Mouse (Mus musculus): ENCODE data around the gene Pxt1. TPM values are rescaled to one million over a fixed set of nuclear protein-coding genes. Genes with fewer than 3 reads are reported as not detected.

Pxt1 gene
- polyA plus RNA-seq, 1 experiment from 2014 or later, result not detected

GRCm38 (mm10) chr17:28984724-28985420, 41.2 kb upstream of the Pxt1 start:
- Histone ChIP-seq H3K9ac (ENCODE audit: low read length) (no peak overlapping the region), H3K4me3 (ENCODE audit: low read depth, low read length) (no peak overlapping the region), H3K4me1 (ENCODE audit: control insufficient read depth, insufficient read depth, low read length) (no peaks in the 10 kb centered on the region), H3K27ac (ENCODE audit: low read depth, low read length) (no peak overlapping the region), H3K9me3 (ENCODE audit: control insufficient read depth, low read length) (no peaks in the 10 kb centered on the region), H3K36me3 (ENCODE audit: control insufficient read depth, insufficient read depth, low read length) (peaks cover 24% of the 10 kb centered on the region), H3K27me3 (ENCODE audit: control insufficient read depth, insufficient read depth, low read length) (no peaks in the 10 kb centered on the region), H3K4me2 (ENCODE audit: low read depth) (no peak overlapping the region)
- ATAC-seq (ENCODE audit: insufficient read depth, low FRiP score, low TSS enrichment) (no peak), DNase-seq (ENCODE audit: low spot score) (no peak)
- 76% methylated on average over 1 of the region's 1 CpGs for WGBS

- no peak overlapping the region for H3K27ac ChIP-seq (ENCODE audit: low read depth, low read length)
- no peak for DNase-seq (ENCODE audit: low spot score)
- no peak overlapping the region for H3K4me2 ChIP-seq (ENCODE audit: low read depth)
- H3K4me3 ChIP-seq (ENCODE audit: low read depth, low read length), result no peak overlapping the region
- ATAC-seq (ENCODE audit: insufficient read depth, low FRiP score, low TSS enrichment), result no peak
- no peaks in the 10 kb centered on the region for H3K4me1 ChIP-seq (ENCODE audit: control insufficient read depth, insufficient read depth, low read length)
- no peak overlapping the region for H3K9ac ChIP-seq (ENCODE audit: low read length)
- no peaks in the 10 kb centered on the region for H3K27me3 ChIP-seq (ENCODE audit: control insufficient read depth, insufficient read depth, low read length)
- H3K9me3 ChIP-seq (ENCODE audit: control insufficient read depth, low read length), result no peaks in the 10 kb centered on the region
- peaks cover 26% of the 10 kb centered on the region for H3K36me3 ChIP-seq (ENCODE audit: control insufficient read depth, insufficient read depth, low read length)
- WGBS, result 52% methylated on average over 4 of the region's 4 CpGs
These were observed 39.0 kb upstream of the Pxt1 start for GRCm38 (mm10) chr17:28982591-28982990.

- ATAC-seq (ENCODE audit: insufficient read depth, low FRiP score, low TSS enrichment), result no peak
- 80% methylated on average over 4 of the region's 4 CpGs for WGBS
These were observed 37.4 kb upstream of the Pxt1 start for GRCm38 (mm10) chr17:28981081-28981480.

GRCm38 (mm10) chr17:28979091-28979490, 35.5 kb upstream of the Pxt1 start:
- 91% methylated on average over 4 of the region's 4 CpGs for WGBS
- Histone ChIP-seq H3K4me3 (ENCODE audit: low read depth, low read length) (no peak overlapping the region), H3K4me1 (ENCODE audit: control insufficient read depth, insufficient read depth, low read length) (no peaks in the 10 kb centered on the region), H3K36me3 (ENCODE audit: control insufficient read depth, insufficient read depth, low read length) (peaks cover 31% of the 10 kb centered on the region), H3K4me2 (ENCODE audit: low read depth) (no peak overlapping the region), H3K9ac (ENCODE audit: low read length) (no peak overlapping the region), H3K27ac (ENCODE audit: low read depth, low read length) (no peak overlapping the region), H3K9me3 (ENCODE audit: control insufficient read depth, low read length) (no peaks in the 10 kb centered on the region), H3K27me3 (ENCODE audit: control insufficient read depth, insufficient read depth, low read length) (no peaks in the 10 kb centered on the region)
- DNase-seq (ENCODE audit: low spot score), result no peak
- no peak for ATAC-seq (ENCODE audit: insufficient read depth, low FRiP score, low TSS enrichment)

More at GRCm38 (mm10) chr17:28981081-28981480, 37.4 kb upstream of the Pxt1 start:
- no peak overlapping the region for H3K27ac ChIP-seq (ENCODE audit: low read depth, low read length)
- no peak for DNase-seq (ENCODE audit: low spot score)
- no peaks in the 10 kb centered on the region for H3K4me1 ChIP-seq (ENCODE audit: control insufficient read depth, insufficient read depth, low read length)
- no peak overlapping the region for H3K4me3 ChIP-seq (ENCODE audit: low read depth, low read length)
- H3K4me2 ChIP-seq (ENCODE audit: low read depth), result no peak overlapping the region
- H3K36me3 ChIP-seq (ENCODE audit: control insufficient read depth, insufficient read depth, low read length), result peaks cover 24% of the 10 kb centered on the region
- no peak overlapping the region for H3K9ac ChIP-seq (ENCODE audit: low read length)
- no peaks in the 10 kb centered on the region for H3K27me3 ChIP-seq (ENCODE audit: control insufficient read depth, insufficient read depth, low read length)
- no peaks in the 10 kb centered on the region for H3K9me3 ChIP-seq (ENCODE audit: control insufficient read depth, low read length)

- H3K27ac ChIP-seq (ENCODE audit: low read depth, low read length), result no peak overlapping the region
These were observed 26.5 kb upstream of the Pxt1 start for GRCm38 (mm10) chr17:28970122-28970521.

GRCm38 (mm10) chr17:28967021-28967610, 23.5 kb upstream of the Pxt1 start:
- H3K27me3 ChIP-seq (ENCODE audit: control insufficient read depth, insufficient read depth, low read length), result no peaks in the 10 kb centered on the region
- no peak overlapping the region for H3K4me3 ChIP-seq (ENCODE audit: low read depth, low read length)
- H3K9ac ChIP-seq (ENCODE audit: low read length), result no peak overlapping the region
- WGBS, result 81% methylated on average over 11 of the region's 11 CpGs
- no peak overlapping the region for H3K27ac ChIP-seq (ENCODE audit: low read depth, low read length)
- DNase-seq (ENCODE audit: low spot score), result no peak
- H3K9me3 ChIP-seq (ENCODE audit: control insufficient read depth, low read length), result no peaks in the 10 kb centered on the region
- no peak for ATAC-seq (ENCODE audit: insufficient read depth, low FRiP score, low TSS enrichment)
- H3K36me3 ChIP-seq (ENCODE audit: control insufficient read depth, insufficient read depth, low read length), result peaks cover 25% of the 10 kb centered on the region
- no peak overlapping the region for H3K4me2 ChIP-seq (ENCODE audit: low read depth)
- H3K4me1 ChIP-seq (ENCODE audit: control insufficient read depth, insufficient read depth, low read length), result no peaks in the 10 kb centered on the region

More at GRCm38 (mm10) chr17:28970122-28970521, 26.5 kb upstream of the Pxt1 start:
- Histone ChIP-seq H3K4me3 (ENCODE audit: low read depth, low read length) (no peak overlapping the region), H3K27me3 (ENCODE audit: control insufficient read depth, insufficient read depth, low read length) (no peaks in the 10 kb centered on the region), H3K9ac (ENCODE audit: low read length) (no peak overlapping the region), H3K4me1 (ENCODE audit: control insufficient read depth, insufficient read depth, low read length) (no peaks in the 10 kb centered on the region), H3K9me3 (ENCODE audit: control insufficient read depth, low read length) (no peaks in the 10 kb centered on the region), H3K4me2 (ENCODE audit: low read depth) (no peak overlapping the region), H3K36me3 (ENCODE audit: control insufficient read depth, insufficient read depth, low read length) (peaks cover 34% of the 10 kb centered on the region)
- DNase-seq (ENCODE audit: low spot score), result no peak
- ATAC-seq (ENCODE audit: insufficient read depth, low FRiP score, low TSS enrichment), result no peak

- no peaks in the 10 kb centered on the region for H3K9me3 ChIP-seq (ENCODE audit: control insufficient read depth, low read length)
- H3K4me1 ChIP-seq (ENCODE audit: control insufficient read depth, insufficient read depth, low read length), result no peaks in the 10 kb centered on the region
- H3K9ac ChIP-seq (ENCODE audit: low read length), result no peak overlapping the region
- ATAC-seq (ENCODE audit: insufficient read depth, low FRiP score, low TSS enrichment) (no peak), DNase-seq (ENCODE audit: low spot score) (no peak)
- H3K27ac ChIP-seq (ENCODE audit: low read depth, low read length), result no peak overlapping the region
- H3K36me3 ChIP-seq (ENCODE audit: control insufficient read depth, insufficient read depth, low read length), result peaks cover 19% of the 10 kb centered on the region
- no peak overlapping the region for H3K4me2 ChIP-seq (ENCODE audit: low read depth)
- no peaks in the 10 kb centered on the region for H3K27me3 ChIP-seq (ENCODE audit: control insufficient read depth, insufficient read depth, low read length)
- no peak overlapping the region for H3K4me3 ChIP-seq (ENCODE audit: low read depth, low read length)
- WGBS, result 87% methylated on average over 10 of the region's 10 CpGs
These were observed 18.0 kb upstream of the Pxt1 start for GRCm38 (mm10) chr17:28961596-28961995.

GRCm38 (mm10) chr17:28960597-28960996, 17.0 kb upstream of the Pxt1 start:
- H3K27ac ChIP-seq (ENCODE audit: low read depth, low read length), result no peak overlapping the region
- no peak for DNase-seq (ENCODE audit: low spot score)
- H3K9ac ChIP-seq (ENCODE audit: low read length), result no peak overlapping the region
- H3K4me3 ChIP-seq (ENCODE audit: low read depth, low read length), result no peak overlapping the region
- H3K4me2 ChIP-seq (ENCODE audit: low read depth), result no peak overlapping the region
- WGBS, result 87% methylated on average over 10 of the region's 10 CpGs
- no peaks in the 10 kb centered on the region for H3K27me3 ChIP-seq (ENCODE audit: control insufficient read depth, insufficient read depth, low read length)
- no peaks in the 10 kb centered on the region for H3K9me3 ChIP-seq (ENCODE audit: control insufficient read depth, low read length)
- H3K4me1 ChIP-seq (ENCODE audit: control insufficient read depth, insufficient read depth, low read length), result no peaks in the 10 kb centered on the region
- no peak for ATAC-seq (ENCODE audit: insufficient read depth, low FRiP score, low TSS enrichment)
- peaks cover 15% of the 10 kb centered on the region for H3K36me3 ChIP-seq (ENCODE audit: control insufficient read depth, insufficient read depth, low read length)

GRCm38 (mm10) chr17:28954416-28954815, 10.8 kb upstream of the Pxt1 start:
- H3K9ac ChIP-seq (ENCODE audit: low read length), result no peak overlapping the region
- H3K4me3 ChIP-seq (ENCODE audit: low read depth, low read length), result no peak overlapping the region
- no peak for ATAC-seq (ENCODE audit: insufficient read depth, low FRiP score, low TSS enrichment)

More at GRCm38 (mm10) chr17:28954416-28954815, 10.8 kb upstream of the Pxt1 start:
- WGBS, result 94% methylated on average over 9 of the region's 9 CpGs
- Histone ChIP-seq H3K4me2 (ENCODE audit: low read depth) (no peak overlapping the region), H3K27ac (ENCODE audit: low read depth, low read length) (no peak overlapping the region), H3K27me3 (ENCODE audit: control insufficient read depth, insufficient read depth, low read length) (no peaks in the 10 kb centered on the region), H3K4me1 (ENCODE audit: control insufficient read depth, insufficient read depth, low read length) (peaks cover 11% of the 10 kb centered on the region), H3K36me3 (ENCODE audit: control insufficient read depth, insufficient read depth, low read length) (no peaks in the 10 kb centered on the region; the same call in none of the 2 replicates), H3K9me3 (ENCODE audit: control insufficient read depth, low read length) (no peaks in the 10 kb centered on the region)
- DNase-seq (ENCODE audit: low spot score), result no peak

All from neural tube, embryonic 11.5 days (tissue).